Mouse (Mus musculus): ENCODE data around the gene Acsl5. TPM values are rescaled to one million over a fixed set of nuclear protein-coding genes. Genes with fewer than 3 reads are reported as not detected.

Gene Acsl5
- polyA plus RNA-seq, 1 experiment from 2014 or later: 35.8 TPM

DNA sequence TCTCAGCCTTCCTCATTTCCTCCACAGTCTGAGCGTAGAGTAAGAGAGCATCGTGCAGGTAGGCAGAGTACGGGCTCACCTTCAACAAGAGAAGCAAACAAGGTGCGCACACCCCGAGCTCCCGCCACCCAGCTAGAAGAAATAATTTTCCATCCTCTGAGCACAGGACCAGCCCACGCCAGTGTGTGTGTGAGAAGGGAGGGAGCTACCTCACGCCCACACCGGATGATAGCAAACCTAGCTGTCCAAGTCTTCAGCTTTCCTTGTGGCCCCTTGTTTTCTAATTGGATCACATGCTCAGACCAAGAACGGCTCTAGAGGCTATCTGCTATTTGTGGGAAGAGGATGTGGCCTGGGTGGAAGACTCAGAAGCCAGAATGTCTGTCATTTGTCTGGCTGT is 20.7 kb upstream of the Acsl5 start:
- H3K36me3 ChIP-seq (ENCODE audit: control insufficient read depth, insufficient read depth, low read length): no peaks in the 10 kb centered on the region
- 76% methylated on average over 10 of the region's 10 CpGs for WGBS (ENCODE audit: insufficient replicate concordance)
- H3K9ac ChIP-seq (ENCODE audit: low read depth, low read length): no peak overlapping the region
- H3K9me3 ChIP-seq (replicated peaks; ENCODE audit: control insufficient read depth, low read length): no peaks in the 10 kb centered on the region
- no peak overlapping the region for H3K4me3 ChIP-seq (ENCODE audit: low read depth, low read length)
- no peak overlapping the region for H3K27ac ChIP-seq (ENCODE audit: low read depth, low read length)
- H3K27me3 ChIP-seq (ENCODE audit: control insufficient read depth, insufficient read depth, low read length): no peaks in the 10 kb centered on the region
- peaks cover 4% of the 10 kb centered on the region; the same call in 1 of the 2 replicates for H3K4me1 ChIP-seq (ENCODE audit: control insufficient read depth, insufficient read depth, low read length)
- H3K4me2 ChIP-seq: no peak overlapping the region
- ATAC-seq (replicated peaks; ENCODE audit: insufficient number of reproducible peaks, low FRiP score, low TSS enrichment): no peak; the same call in 1 of the 2 replicates

DNA sequence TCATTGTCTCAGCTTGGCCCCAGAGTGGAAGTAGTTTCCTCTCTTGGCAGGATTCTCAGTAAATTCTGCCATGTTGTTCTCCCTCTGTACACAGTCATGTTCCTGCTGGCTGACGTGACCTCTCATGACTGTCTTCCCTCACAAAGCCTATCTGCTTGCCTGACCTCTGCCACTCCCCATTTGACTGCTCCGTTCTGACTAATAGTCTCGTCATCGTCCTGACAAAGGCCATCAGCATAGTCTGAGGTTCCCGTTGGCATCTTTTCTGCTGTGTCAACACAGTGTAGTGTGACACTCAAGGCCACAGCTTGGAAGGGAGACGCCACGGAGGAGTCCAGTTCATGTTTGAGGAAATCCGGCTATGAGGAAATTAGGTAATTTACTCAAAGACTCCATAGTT is 19.6 kb upstream of the Acsl5 start:
- H3K4me2 ChIP-seq: no peak overlapping the region
- 43% methylated on average over 8 of the region's 8 CpGs for WGBS (ENCODE audit: insufficient replicate concordance)
- no peak overlapping the region for H3K27ac ChIP-seq (ENCODE audit: low read depth, low read length)
- H3K9ac ChIP-seq (ENCODE audit: low read depth, low read length): no peak overlapping the region
- H3K9me3 ChIP-seq (replicated peaks; ENCODE audit: control insufficient read depth, low read length): no peaks in the 10 kb centered on the region
- no peaks in the 10 kb centered on the region for H3K27me3 ChIP-seq (ENCODE audit: control insufficient read depth, insufficient read depth, low read length)
- peaks cover 4% of the 10 kb centered on the region; the same call in 1 of the 2 replicates for H3K4me1 ChIP-seq (ENCODE audit: control insufficient read depth, insufficient read depth, low read length)
- no peaks in the 10 kb centered on the region for H3K36me3 ChIP-seq (ENCODE audit: control insufficient read depth, insufficient read depth, low read length)
- no peak overlapping the region for H3K4me3 ChIP-seq (ENCODE audit: low read depth, low read length)
- no peak for ATAC-seq (replicated peaks; ENCODE audit: insufficient number of reproducible peaks, low FRiP score, low TSS enrichment)

DNA sequence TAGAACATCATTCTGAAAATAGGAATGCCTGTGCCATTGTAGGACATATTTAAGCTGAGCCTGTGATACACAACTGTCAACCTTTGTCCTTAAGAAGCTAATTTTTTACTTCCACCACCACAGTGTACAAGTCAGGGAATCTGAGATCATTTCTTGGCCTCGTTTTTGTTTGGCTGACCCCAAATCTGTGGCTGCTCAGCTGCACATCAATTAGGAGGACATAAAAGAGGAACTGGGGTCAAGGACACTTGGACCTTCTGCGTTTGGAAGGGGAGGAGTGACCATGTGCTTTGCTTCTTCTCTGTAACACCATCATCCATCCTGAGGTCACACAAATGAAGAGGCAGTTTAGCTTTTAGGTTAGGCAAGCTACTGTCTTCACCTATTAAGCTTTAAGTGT is 15.7 kb upstream of the Acsl5 start:
- H3K36me3 ChIP-seq (ENCODE audit: control insufficient read depth, insufficient read depth, low read length): no peaks in the 10 kb centered on the region

DNA sequence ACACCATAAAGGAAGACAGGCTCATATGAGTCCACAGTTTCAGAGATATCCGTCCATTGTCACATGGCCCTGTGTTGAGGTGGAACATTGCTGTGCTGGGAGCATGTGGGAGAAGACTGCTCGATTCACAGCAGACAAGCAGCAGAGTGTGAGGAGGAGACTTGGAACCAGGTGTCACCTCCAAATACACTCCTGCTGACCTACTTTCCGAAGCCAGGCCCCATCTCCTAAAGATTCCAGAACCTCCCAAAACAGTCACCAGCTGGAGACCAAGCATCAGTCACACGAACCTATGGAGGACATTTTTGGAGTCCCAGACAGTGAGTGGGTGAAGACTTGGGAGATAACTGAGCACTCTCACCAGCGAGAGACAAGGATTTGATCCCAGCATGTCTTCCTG is 15.2 kb upstream of the Acsl5 start:
- H3K4me2 ChIP-seq: no peak overlapping the region
- WGBS (ENCODE audit: insufficient replicate concordance): 59% methylated on average over 5 of the region's 5 CpGs
- no peak for ATAC-seq (replicated peaks; ENCODE audit: insufficient number of reproducible peaks, low FRiP score, low TSS enrichment)
- H3K36me3 ChIP-seq (ENCODE audit: control insufficient read depth, insufficient read depth, low read length): no peaks in the 10 kb centered on the region
- H3K4me1 ChIP-seq (ENCODE audit: control insufficient read depth, insufficient read depth, low read length): no peaks in the 10 kb centered on the region
- H3K9me3 ChIP-seq (replicated peaks; ENCODE audit: control insufficient read depth, low read length): no peaks in the 10 kb centered on the region
- no peak overlapping the region for H3K27ac ChIP-seq (ENCODE audit: low read depth, low read length)
- no peak overlapping the region for H3K4me3 ChIP-seq (ENCODE audit: low read depth, low read length)
- no peak overlapping the region for H3K9ac ChIP-seq (ENCODE audit: low read depth, low read length)
- no peaks in the 10 kb centered on the region; the same call in 1 of the 2 replicates for H3K27me3 ChIP-seq (ENCODE audit: control insufficient read depth, insufficient read depth, low read length)

More for the DNA sequence above, 15.7 kb upstream of the Acsl5 start:
- Histone ChIP-seq H3K9ac (ENCODE audit: low read depth, low read length) (no peak overlapping the region), H3K4me3 (ENCODE audit: low read depth, low read length) (no peak overlapping the region), H3K4me1 (ENCODE audit: control insufficient read depth, insufficient read depth, low read length) (peaks cover 2% of the 10 kb centered on the region; the same call in 1 of the 2 replicates), H3K27me3 (ENCODE audit: control insufficient read depth, insufficient read depth, low read length) (no peaks in the 10 kb centered on the region; the same call in 1 of the 2 replicates), H3K27ac (ENCODE audit: low read depth, low read length) (no peak overlapping the region), H3K9me3 (replicated peaks; ENCODE audit: control insufficient read depth, low read length) (no peaks in the 10 kb centered on the region), H3K4me2 (no peak overlapping the region)
- ATAC-seq (replicated peaks; ENCODE audit: insufficient number of reproducible peaks, low FRiP score, low TSS enrichment): no peak
- WGBS (ENCODE audit: insufficient replicate concordance): 52% methylated on average over 2 of the region's 2 CpGs

DNA sequence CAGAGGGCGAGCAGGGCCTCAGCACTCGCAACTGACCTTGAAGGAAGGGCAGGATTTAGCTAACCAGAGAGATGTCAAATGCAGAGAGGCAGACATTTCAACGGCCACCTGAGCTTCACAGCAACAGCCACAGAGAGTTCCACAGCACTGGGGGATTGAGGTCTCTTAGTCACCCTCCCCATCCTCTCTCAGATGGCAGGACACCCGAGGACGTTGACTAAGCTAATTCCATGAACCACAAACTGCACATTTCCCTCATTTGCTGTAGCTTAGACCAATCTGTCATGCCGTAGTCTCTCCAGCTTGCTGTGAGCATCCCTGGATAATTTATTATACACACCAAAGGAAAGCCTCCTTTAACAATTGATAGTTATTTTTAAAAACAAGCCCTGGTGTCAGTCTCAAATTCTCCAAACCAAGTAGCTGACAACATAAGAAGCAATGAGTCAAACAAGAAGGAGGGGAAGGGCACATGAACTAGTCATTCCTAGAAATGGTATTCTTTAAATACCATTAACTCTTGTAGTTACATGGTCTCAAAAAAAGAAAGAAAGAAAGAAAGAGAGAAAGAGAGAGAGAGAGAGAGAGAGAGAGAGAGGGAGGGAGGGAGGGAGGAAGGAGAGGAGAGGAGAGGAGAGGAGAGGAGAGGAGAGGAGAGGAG is 11.8 kb upstream of the Acsl5 start:
- no peaks in the 10 kb centered on the region for H3K9me3 ChIP-seq (replicated peaks; ENCODE audit: control insufficient read depth, low read length)
- no peaks in the 10 kb centered on the region for H3K4me1 ChIP-seq (ENCODE audit: control insufficient read depth, insufficient read depth, low read length)
- WGBS (ENCODE audit: insufficient replicate concordance): 62% methylated on average over 6 of the region's 6 CpGs
- H3K27me3 ChIP-seq (ENCODE audit: control insufficient read depth, insufficient read depth, low read length): no peaks in the 10 kb centered on the region; the same call in 1 of the 2 replicates
- no peaks in the 10 kb centered on the region for H3K36me3 ChIP-seq (ENCODE audit: control insufficient read depth, insufficient read depth, low read length)
- H3K4me2 ChIP-seq: no peak overlapping the region
- H3K4me3 ChIP-seq (ENCODE audit: low read depth, low read length): no peak overlapping the region
- no peak for ATAC-seq (replicated peaks; ENCODE audit: insufficient number of reproducible peaks, low FRiP score, low TSS enrichment)
- no peak overlapping the region for H3K9ac ChIP-seq (ENCODE audit: low read depth, low read length)
- no peak overlapping the region for H3K27ac ChIP-seq (ENCODE audit: low read depth, low read length)

DNA sequence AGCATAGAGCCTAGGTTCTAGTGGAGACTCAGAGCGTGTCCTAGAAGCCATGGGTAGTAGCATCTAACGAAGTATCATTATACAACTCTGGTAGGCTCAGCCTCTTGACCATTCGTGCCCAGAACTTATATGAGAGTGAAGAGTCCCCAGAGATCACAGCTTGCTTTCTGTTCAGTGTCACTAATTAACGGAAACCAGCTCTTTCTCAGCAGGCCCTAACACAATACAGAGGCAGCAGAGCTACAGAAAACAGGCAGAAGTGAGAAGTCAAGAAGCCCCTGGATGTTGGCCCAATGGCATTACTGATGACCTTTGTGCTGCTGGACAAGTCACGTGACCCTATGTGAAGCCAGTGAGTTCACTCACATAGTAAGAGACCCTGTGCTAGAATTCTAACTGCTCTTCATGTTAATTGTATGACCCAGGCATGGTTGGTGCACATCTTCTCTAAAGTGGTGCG is 10.5 kb upstream of the Acsl5 start, which contains the start of gene Gucy2g:
TSS of gene Gucy2g (minus strand) at position 51 of the 460 bp plus-strand sequence.
- ATAC-seq (replicated peaks; ENCODE audit: insufficient number of reproducible peaks, low FRiP score, low TSS enrichment): no peak
- no peak within 1 kb of the TSS for H3K4me3 ChIP-seq (ENCODE audit: low read depth, low read length)
- no peaks in the 10 kb centered on the region; the same call in 1 of the 2 replicates for H3K27me3 ChIP-seq (ENCODE audit: control insufficient read depth, insufficient read depth, low read length)
- H3K4me2 ChIP-seq: no peak within 1 kb of the TSS
- no peaks in the 10 kb centered on the region for H3K36me3 ChIP-seq (ENCODE audit: control insufficient read depth, insufficient read depth, low read length)
- no peaks in the 10 kb centered on the region for H3K9me3 ChIP-seq (replicated peaks; ENCODE audit: control insufficient read depth, low read length)
- no peak within 1 kb of the TSS for H3K9ac ChIP-seq (ENCODE audit: low read depth, low read length)
- 72% methylated on average over 6 of the region's 6 CpGs for WGBS (ENCODE audit: insufficient replicate concordance)
- H3K27ac ChIP-seq (ENCODE audit: low read depth, low read length): no peak within 1 kb of the TSS
- H3K4me1 ChIP-seq (ENCODE audit: control insufficient read depth, insufficient read depth, low read length): 0 out of 2 replicates have a peak, but pooled peaks cover 4% of the 10 kb centered on the region

DNA sequence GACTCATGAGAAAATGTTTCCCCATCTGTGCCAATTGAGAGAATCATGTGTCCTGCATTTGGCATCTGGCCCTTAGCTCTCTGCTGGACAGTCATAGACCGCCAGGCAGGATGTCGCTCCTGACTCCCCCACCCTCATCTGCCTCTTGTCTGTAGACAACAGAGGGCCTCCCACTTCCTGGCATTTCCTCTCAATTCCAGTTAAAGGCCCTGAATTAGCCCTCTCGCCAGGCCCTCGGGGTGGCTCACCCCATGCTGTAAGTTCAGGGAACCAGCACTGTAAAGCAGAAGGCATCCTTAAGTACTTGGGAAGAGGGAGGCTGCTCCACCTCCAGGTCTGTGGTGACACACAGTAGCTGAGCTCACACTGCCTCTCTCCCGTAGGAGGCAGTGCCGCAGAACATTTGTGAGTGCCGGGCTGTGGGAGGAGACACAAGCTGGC is 6.9 kb upstream of the Acsl5 start:
- H3K4me2 ChIP-seq: no peak overlapping the region

DNA sequence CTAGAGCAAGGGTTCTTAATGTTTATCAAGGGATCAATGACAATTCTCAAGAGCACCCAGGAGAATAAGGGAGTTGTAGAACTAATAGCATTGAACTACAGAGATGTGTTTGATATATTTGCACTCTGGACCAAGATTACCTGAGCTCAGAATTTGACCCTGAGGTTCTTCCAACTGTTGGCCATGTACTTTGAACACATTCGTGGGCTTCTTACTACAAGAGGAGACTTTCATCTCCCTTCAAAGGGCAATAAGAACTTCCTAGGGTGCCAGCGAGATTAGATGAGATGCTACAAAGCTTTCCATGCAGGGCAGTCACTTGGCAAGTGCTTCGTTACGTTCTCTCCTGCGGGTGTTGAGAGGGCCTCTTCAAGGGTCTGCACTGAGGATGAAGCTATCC is 4.2 kb upstream of the Acsl5 start:
- Histone ChIP-seq H3K4me2 (no peak overlapping the region), H3K9ac (ENCODE audit: low read depth, low read length) (no peak overlapping the region), H3K4me1 (ENCODE audit: control insufficient read depth, insufficient read depth, low read length) (0 out of 2 replicates have a peak, but pooled peaks cover 4% of the 10 kb centered on the region), H3K9me3 (replicated peaks; ENCODE audit: control insufficient read depth, low read length) (no peaks in the 10 kb centered on the region), H3K27me3 (ENCODE audit: control insufficient read depth, insufficient read depth, low read length) (no peaks in the 10 kb centered on the region), H3K4me3 (ENCODE audit: low read depth, low read length) (no peak overlapping the region), H3K27ac (ENCODE audit: low read depth, low read length) (no peak overlapping the region), H3K36me3 (ENCODE audit: control insufficient read depth, insufficient read depth, low read length) (no peaks in the 10 kb centered on the region)
- no peak for ATAC-seq (replicated peaks; ENCODE audit: insufficient number of reproducible peaks, low FRiP score, low TSS enrichment)
- WGBS (ENCODE audit: insufficient replicate concordance): 59% methylated on average over 5 of the region's 5 CpGs

More for the DNA sequence above, 6.9 kb upstream of the Acsl5 start:
- Histone ChIP-seq H3K4me3 (ENCODE audit: low read depth, low read length) (no peak overlapping the region), H3K36me3 (ENCODE audit: control insufficient read depth, insufficient read depth, low read length) (no peaks in the 10 kb centered on the region), H3K27me3 (ENCODE audit: control insufficient read depth, insufficient read depth, low read length) (no peaks in the 10 kb centered on the region), H3K9me3 (replicated peaks; ENCODE audit: control insufficient read depth, low read length) (no peaks in the 10 kb centered on the region), H3K9ac (ENCODE audit: low read depth, low read length) (no peak overlapping the region), H3K4me1 (ENCODE audit: control insufficient read depth, insufficient read depth, low read length) (0 out of 2 replicates have a peak, but pooled peaks cover 4% of the 10 kb centered on the region), H3K27ac (ENCODE audit: low read depth, low read length) (peak overlapping the region; percentile 72)
- peak; percentile 84 for ATAC-seq (replicated peaks; ENCODE audit: insufficient number of reproducible peaks, low FRiP score, low TSS enrichment)
- WGBS (ENCODE audit: insufficient replicate concordance): 14% methylated on average over 7 of the region's 7 CpGs
